Mouse (Mus musculus): ENCODE results near the gene Gjb6. TPM values are rescaled to one million over a fixed set of nuclear protein-coding genes. Genes with fewer than 3 reads are reported as not detected.

Gjb6 gene
- total RNA-seq (2021), result not detected

- DNase-seq, result no peak
- intact Hi-C loops (cut with DNase I), result no loop called here
These were observed at the start of gene Gjb6 for GRCm38 (mm10) chr14:57133161-57133661. Gene Gjb6, minus strand, starts transcription at chr14:57133611.

- intact Hi-C loops (cut with DNase I), result no loop called here
- no peak for DNase-seq
These were observed 32.1 kb upstream of the Gjb6 start for GRCm38 (mm10) chr14:57165493-57165892.

- intact Hi-C loops (cut with DNase I), result no loop called here
- DNase-seq, result peak; percentile 4 to 9
These were observed 28.4 kb upstream of the Gjb6 start for GRCm38 (mm10) chr14:57161833-57162232.

DNA sequence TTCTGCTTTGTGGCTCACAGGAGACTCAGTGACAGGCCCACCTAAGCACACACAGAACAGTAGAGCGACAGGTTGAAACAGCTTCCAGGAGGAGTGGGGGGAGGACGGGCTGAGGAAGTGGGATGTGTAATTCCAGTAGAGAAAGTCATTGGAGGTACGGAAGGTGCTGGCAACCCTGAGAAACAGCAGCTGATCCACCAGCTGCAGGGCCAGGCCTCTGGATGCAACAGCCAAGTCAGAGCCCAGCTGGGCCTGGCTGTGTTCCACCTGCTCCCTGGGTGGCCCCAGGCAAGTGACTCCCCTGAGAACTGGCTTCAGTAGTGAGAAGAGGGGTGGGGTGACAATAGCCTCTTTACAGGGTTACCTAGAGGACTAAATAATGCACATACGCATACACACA lies 27.8 kb upstream of the Gjb6 start:
- peak; percentile 64 to 71 for DNase-seq
- intact Hi-C loops (cut with DNase I), result no loop called here

DNA sequence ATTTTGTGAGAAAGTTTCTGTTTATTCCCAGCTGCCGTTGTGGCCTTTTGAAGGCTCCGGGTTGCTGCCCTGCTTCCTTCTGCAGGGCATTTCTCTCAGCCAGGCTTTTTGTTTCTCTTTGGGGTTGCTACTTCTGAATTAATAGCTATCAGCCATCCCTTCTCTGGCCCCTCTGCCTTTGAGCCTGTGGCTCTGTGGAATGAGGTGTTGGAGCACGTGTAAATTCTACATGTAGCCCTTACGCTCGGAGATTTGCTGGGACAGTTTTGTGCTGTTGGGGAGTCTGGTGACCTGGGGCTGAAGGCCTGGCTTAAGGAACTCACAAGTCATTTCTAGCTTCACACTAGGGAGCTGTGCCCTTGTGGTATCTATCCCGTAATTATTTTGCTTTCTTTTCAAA lies 21.5 kb upstream of the Gjb6 start:
- intact Hi-C loops (cut with DNase I), result no loop called here
- DNase-seq, result no peak

DNA sequence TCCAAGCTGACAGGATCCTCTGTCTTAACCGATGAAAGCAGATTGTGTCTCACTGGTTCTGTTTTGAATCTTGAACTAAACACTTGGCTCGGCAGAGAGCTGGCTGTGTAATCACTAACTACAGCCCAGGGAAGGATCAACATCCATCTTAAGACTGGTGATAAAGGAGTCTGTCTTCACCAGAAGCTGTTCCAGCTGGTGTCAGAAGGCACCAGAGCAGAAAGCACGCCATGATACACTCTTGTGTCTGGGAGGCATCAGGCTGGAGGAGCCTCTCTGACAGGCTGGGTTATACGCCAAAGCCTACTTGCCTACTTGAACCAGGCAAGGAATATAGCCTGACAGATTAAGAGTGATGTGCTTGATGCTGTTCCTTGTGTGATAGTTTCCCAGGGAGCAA lies 12.3 kb upstream of the Gjb6 start:
- DNase-seq, result peak in 1 of 2 experiments; percentile 5
- intact Hi-C loops (cut with DNase I), result no loop called here

- DNase-seq, result no peak
- intact Hi-C loops (cut with DNase I), result no loop called here
These were observed 1.9 kb upstream of the Gjb6 start for GRCm38 (mm10) chr14:57135265-57135664.

DNA sequence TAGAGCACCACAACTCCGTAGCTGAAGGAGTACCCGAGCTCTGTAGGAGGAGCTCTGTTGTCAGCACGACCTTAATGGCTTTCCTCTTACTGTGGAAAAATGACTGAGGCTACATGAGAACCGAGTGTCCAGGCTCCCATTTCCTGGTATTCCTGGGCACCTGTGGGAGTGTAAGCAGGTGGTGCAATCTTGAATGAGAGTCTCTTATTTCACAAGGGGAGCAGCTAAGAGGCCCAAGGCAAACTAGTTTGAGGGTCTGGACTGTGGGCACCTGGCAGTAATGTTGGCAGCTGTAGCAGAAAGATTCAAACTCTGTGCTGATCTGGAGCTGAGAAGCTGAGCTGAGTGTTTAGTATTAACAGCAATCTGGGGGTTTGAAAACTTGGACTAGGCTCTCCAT lies 6.0 kb downstream of the Gjb6 start:
- intact Hi-C loops (cut with DNase I), result no loop called here

DNA sequence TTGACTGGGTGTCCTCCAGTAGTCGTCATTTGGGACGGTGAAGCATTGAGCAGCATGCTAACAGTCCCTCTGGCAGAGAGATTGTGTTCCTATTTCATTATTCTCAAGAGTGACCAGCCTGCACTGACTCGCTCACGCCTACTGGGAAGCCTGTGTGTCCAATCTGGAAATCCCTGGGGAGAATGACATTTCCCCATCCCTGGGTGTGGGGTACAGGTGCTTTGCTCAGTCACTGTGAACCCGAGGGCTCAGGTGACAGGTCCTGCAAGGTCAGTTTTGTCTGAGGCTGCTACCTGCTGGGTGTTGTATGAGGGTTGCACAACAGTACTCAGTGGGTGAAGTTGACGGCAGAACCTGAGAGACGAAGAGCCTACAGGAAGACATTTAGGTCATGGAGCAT lies 11.1 kb downstream of the Gjb6 start:
- DNase-seq, result no peak
- intact Hi-C loops (cut with DNase I), result no loop called here

More for the DNA sequence above, 6.0 kb downstream of the Gjb6 start:
- no peak for DNase-seq

GRCm38 (mm10) chr14:57115823-57116544 lies 17.4 kb downstream of the Gjb6 start, which contains the start of gene Gm4491:
Gene Gm4491, minus strand, starts transcription at chr14:57115883.
- intact Hi-C loops (cut with DNase I), result no loop called here

DNA sequence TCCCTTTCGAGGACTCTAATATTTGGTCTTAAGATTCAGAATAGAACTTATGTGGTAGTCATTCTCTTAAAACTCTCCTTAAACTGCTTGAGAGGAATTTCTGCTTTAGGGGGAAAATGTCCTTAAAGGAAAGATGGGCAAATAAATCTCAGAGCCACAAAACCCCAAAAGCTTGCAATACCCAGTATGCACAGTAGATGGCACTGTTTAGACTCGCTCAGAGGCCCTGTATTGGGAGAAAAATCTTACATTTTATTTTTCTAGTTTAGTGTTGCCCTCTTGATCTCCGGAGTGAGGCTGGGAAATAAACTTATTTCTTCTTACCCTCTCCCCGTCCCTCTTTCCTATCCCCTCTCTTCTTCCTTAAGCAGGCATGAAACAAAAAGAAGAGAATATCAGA lies 24.2 kb downstream of the Gjb6 start:
- intact Hi-C loops (cut with DNase I), result loop anchor here (1.0 to 5.0 kb wide), 2 partner anchors 253 to 298 kb away; no protein-coding TSS in a partner anchor
- DNase-seq, result peak; percentile 43 to 64

More at GRCm38 (mm10) chr14:57115823-57116544, 17.4 kb downstream of the Gjb6 start, which contains the start of gene Gm4491:
- DNase-seq, result no peak

- DNase-seq, result no peak
- intact Hi-C loops (cut with DNase I), result loop anchor here (5.0 kb wide), 1 partner anchor 299 kb away; no protein-coding TSS in a partner anchor
These were observed 25.5 kb downstream of the Gjb6 start for GRCm38 (mm10) chr14:57107916-57108315.

GRCm38 (mm10) chr14:57107091-57107490 lies 26.3 kb downstream of the Gjb6 start:
- intact Hi-C loops (cut with DNase I), result loop anchor here (5.0 kb wide), 1 partner anchor 300 kb away; no protein-coding TSS in a partner anchor
- DNase-seq, result no peak

GRCm38 (mm10) chr14:57105721-57106120 lies 27.7 kb downstream of the Gjb6 start:
- intact Hi-C loops (cut with DNase I), result loop anchor here (5.0 kb wide), 1 partner anchor 302 kb away; no protein-coding TSS in a partner anchor

DNA sequence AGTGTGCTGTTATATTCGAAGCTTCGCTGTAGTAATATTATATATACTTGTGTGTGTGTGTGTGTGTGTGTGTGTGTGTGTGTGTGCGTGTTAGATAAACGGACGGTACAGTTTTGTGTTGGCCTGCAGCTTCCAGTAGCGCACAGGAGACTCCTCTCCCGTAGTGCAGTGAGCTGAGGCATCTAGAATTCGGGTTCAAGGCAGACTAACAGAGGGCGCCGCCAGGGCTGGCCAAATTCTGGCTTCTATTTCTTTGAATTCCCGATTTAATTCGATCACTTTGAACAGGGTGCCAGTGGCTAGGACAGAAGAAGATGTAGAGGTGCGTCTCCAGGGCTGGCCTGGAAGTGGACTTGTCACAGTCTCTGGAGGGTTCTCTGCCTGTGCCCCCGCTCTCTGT lies 28.3 kb downstream of the Gjb6 start:
- intact Hi-C loops (cut with DNase I), result loop anchor here (5.0 kb wide), 1 partner anchor 302 kb away; no protein-coding TSS in a partner anchor
- no peak for DNase-seq

More at GRCm38 (mm10) chr14:57105721-57106120, 27.7 kb downstream of the Gjb6 start:
- no peak for DNase-seq

DNA sequence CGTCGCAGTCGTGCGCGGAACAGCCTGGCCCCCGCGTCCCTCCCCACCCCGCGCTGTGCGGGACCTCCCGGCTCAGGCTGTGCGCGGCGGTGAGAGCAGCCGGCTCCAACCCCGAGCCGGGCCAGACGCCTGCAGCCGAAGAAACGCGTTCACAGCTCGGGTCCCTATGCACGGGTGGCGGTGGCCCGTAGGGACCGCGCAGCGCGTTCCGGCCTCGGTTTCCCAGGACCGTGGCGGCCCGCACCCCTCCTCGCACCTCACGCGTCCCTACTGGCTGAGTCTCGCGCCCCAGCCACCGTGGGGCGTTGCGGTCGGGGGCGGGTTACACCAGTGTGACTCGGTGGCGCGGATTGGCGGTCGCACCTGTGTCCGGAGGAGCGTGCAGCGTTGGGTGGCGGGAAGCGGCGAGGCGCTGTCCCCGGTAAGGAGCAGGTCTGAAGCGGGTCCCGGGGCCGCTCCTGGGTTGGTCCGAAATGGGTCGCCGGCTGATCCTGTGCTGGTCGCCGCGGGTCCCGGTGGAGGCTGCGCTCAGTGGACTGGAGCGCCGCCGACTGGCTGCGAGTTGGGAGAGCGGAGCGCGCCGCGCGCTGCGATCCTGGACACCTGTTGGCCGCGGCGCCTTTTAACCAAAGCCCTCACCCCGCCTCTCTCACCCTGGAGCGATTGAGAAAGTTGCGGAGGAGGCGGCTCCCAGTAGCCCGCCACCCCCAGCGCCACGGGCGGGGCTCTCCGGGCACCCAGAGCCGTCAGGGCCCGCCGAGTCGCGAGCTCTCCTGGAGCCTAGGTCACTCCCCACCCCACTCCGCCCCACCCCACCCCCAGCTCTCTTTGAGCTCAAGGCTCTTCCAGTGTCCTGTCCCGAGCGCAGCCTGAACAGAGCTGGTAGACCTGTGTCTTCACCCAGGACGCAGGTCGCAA lies 29.0 kb downstream of the Gjb6 start, which contains the start of gene Gjb2:
Gene Gjb2, minus strand, starts transcription at position 597 of the 918 bp plus-strand sequence.
- peak; percentile 20 to 30 for DNase-seq
- intact Hi-C loops (cut with DNase I), result loop anchor here (5.0 kb wide), 1 partner anchor 303 kb away; no protein-coding TSS in a partner anchor

- peak in 1 of 2 experiments; percentile 23 for DNase-seq
These were observed 29.7 kb downstream of the Gjb6 start for GRCm38 (mm10) chr14:57103711-57104105.

DNA sequence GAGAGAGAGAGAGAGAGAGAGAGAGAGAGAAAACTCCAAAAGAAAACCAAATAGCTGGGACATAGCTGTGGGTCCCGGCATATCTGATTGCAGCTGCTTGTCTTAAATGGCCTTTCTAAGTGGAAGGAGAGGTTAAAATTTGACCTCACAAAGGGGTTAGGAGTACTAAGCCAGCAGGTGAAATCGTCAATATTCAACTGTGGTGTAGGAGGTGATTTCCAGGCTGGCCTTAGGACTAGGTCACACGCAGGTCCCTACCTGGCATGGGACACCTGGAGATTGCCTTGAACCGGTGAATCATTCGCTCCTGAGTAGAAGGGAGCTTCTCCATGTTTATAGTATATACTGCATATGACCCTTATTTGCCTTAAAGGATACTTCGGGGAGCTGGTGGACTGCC lies 30.3 kb downstream of the Gjb6 start:
- intact Hi-C loops (cut with DNase I), result no loop called here
- no peak for DNase-seq

More at GRCm38 (mm10) chr14:57103711-57104105, 29.7 kb downstream of the Gjb6 start:
- intact Hi-C loops (cut with DNase I), result no loop called here

DNA sequence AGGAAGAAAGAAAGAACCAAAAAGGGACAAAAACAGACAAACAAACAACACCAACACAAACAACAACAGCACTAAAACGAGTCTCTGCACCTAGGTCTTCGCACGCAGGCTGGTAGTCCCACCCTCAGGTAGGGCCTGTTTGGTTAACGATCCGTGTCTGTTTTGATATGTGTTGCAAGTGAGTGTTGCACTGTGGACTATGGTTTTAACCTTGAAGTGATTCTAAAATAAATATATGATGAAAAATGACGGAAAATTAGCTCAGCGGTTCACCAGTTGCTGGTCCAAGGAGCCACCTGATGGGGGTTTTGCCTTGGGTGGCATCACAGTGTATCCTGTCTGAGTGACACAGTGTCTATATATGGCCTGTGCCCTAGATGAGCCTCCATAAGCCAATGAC lies 31.8 kb downstream of the Gjb6 start:
- intact Hi-C loops (cut with DNase I), result no loop called here

DNA sequence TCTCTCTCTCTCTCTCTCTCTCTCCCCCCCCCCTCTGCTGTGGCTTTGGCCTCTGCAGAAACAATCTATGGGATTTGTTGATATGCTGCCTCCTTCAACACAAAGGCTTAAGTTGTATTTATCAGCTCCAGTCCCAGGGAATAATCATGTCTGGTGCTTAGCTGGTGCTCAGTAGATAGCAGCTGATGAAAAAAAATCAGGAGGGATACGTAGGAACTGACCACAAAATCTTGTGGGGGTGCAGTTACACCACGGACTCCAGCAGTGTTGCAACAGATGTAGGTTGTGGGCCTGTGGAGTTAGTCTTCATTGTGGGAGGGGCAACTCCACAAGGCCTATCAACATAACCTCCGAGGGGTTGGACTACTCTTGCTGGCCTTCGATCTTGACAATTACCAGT lies 37.6 kb downstream of the Gjb6 start:
- no peak for DNase-seq
- intact Hi-C loops (cut with DNase I), result no loop called here

More for the DNA sequence above, 31.8 kb downstream of the Gjb6 start:
- DNase-seq, result no peak

- intact Hi-C loops (cut with DNase I), result no loop called here
- peak; percentile 35 to 65 for DNase-seq
These were observed 40.4 kb downstream of the Gjb6 start for GRCm38 (mm10) chr14:57093029-57093428.

Data from heart, postnatal 10 days (tissue).